Mouse (Mus musculus) myocyte (in vitro differentiated cells): ENCODE measurements at regions not wholly inside any gene's neighbourhood (a gene's known extent, or its start where the extent isn't known, plus 50 kb on each side); places are given as distances from the start of the nearest gene placed in this dataset.

Source experiments
- CEBPB ChIP-seq: IDR thresholded peaks from 2 replicates; pipeline ENCODE4 v1.6.1; 2011; ENCODE audit warnings: mild to moderate bottlenecking, moderate library complexity; ENCODE audit not compliant: poor library complexity, insufficient read depth, severe bottlenecking
- E2F4 ChIP-seq: IDR thresholded peaks from one replicate; pipeline ENCODE4 v1.6.1; 2011; ENCODE audit warnings: mild to moderate bottlenecking, control low read depth, moderate library complexity; ENCODE audit not compliant: insufficient read depth
- MAX ChIP-seq: IDR thresholded peaks from one replicate; pipeline ENCODE4 v1.6.1; 2011; ENCODE audit warnings: low read depth, mild to moderate bottlenecking, control low read depth
- MYOD1 ChIP-seq, 3 experiments: IDR thresholded peaks; one replicate each; pipeline ENCODE4 v1.6.1; 2011; ENCODE audit warnings: control low read depth in 2 of 3, low read depth in 2 of 3, mild to moderate bottlenecking in 2 of 3, moderate library complexity in 1 of 3; ENCODE audit not compliant: insufficient read length in 2 of 3, control insufficient read depth in 1 of 3
- MYOG ChIP-seq, 3 experiments: IDR thresholded peaks; one replicate each; pipeline ENCODE4 v1.6.1; 2011; ENCODE audit warnings: control low read depth in 2 of 3, low read depth in 2 of 3, mild to moderate bottlenecking in 2 of 3; ENCODE audit not compliant: insufficient read length in 2 of 3, control insufficient read depth in 1 of 3, insufficient read depth in 1 of 3
- POLR2A ChIP-seq: IDR thresholded peaks from one replicate; pipeline ENCODE4 v1.6.1; 2011; ENCODE audit warnings: low read depth, mild to moderate bottlenecking, control low read depth, moderate library complexity; ENCODE audit not compliant: insufficient read length
- POLR2AphosphoS2 ChIP-seq: IDR thresholded peaks from one replicate; pipeline ENCODE4 v1.6.1; 2011; ENCODE audit warnings: low read depth, control low read depth; ENCODE audit not compliant: insufficient read length
- SRF ChIP-seq: IDR thresholded peaks from one replicate; pipeline ENCODE4 v1.6.1; 2011; ENCODE audit warnings: low read depth; ENCODE audit not compliant: control insufficient read depth, insufficient read length
- TCF12 ChIP-seq: IDR thresholded peaks from one replicate; pipeline ENCODE4 v1.6.1; 2011; ENCODE audit warnings: mild to moderate bottlenecking, control low read depth; ENCODE audit not compliant: poor library complexity, insufficient read depth, severe bottlenecking

- TF ChIP-seq POLR2AphosphoS2 (no peak), POLR2A (no peak), CEBPB (no peak), E2F4 (no peak), TCF12 (no peak), MAX (no peak), MYOG (IDR thresholded peaks at IDR 0.05; ENCODE audit: control insufficient read depth in 1 of 3, insufficient read depth in 1 of 3, insufficient read length in 2 of 3, low read depth in 2 of 3) (no peak), MYOD1 (IDR thresholded peaks at IDR 0.05; ENCODE audit: control insufficient read depth in 1 of 3, insufficient read length in 2 of 3, low read depth in 2 of 3) (no peak), SRF (no peak)
These were observed 166.5 kb downstream of the Atp23 start for GRCm38 (mm10) chr10:126734661-126735060.
